Mouse (Mus musculus) CD8-positive naive resting alpha-beta T cell, adult 2 months (primary cell): ENCODE results near the gene Slco1a4.
"Not testable (repeated sequence)": the region's sequence is repeated elsewhere in the genome, so short reads cannot be mapped to it uniquely, and the experiment has no call there.

Experiments
- DNase-seq, 2 experiments: peaks; one replicate each; pipeline ENCODE4 v3.0.0; 2022; ENCODE audit warnings: low read depth in 2 of 2, low spot score in 2 of 2

Gene Slco1a4

GRCm38 (mm10) chr6:141856085-141856484 lies at the start of gene Slco1a4:
Gene Slco1a4, minus strand, starts transcription at chr6:141856199.
- no peak for DNase-seq

- no peak for DNase-seq
Observed at GRCm38 (mm10) chr6:141898197-141898596, 42.2 kb upstream of the Slco1a4 start.

GRCm38 (mm10) chr6:141889723-141890122 lies 33.7 kb upstream of the Slco1a4 start:
- no peak for DNase-seq

DNA sequence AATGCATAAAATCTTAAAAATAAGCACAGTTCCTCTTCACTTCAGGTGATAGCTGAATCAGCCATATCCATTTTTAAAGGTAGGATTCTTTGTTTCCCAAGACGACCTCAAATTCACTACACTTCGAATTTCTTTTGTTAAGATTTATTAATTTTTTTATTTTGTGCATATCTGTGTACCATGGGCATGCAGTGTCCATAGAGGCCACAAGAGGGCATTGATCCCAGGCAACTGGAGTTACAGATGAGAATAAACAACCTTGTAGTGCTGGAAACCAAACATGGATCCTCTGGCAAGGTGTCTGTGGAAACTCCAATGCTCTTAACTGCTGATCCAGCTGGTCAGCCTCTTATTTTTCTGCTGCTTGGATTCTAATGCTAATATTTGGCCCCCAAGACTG lies 32.2 kb upstream of the Slco1a4 start:
- no peak for DNase-seq

- no peak for DNase-seq
Observed at GRCm38 (mm10) chr6:141882581-141882980, 26.6 kb upstream of the Slco1a4 start.

DNA sequence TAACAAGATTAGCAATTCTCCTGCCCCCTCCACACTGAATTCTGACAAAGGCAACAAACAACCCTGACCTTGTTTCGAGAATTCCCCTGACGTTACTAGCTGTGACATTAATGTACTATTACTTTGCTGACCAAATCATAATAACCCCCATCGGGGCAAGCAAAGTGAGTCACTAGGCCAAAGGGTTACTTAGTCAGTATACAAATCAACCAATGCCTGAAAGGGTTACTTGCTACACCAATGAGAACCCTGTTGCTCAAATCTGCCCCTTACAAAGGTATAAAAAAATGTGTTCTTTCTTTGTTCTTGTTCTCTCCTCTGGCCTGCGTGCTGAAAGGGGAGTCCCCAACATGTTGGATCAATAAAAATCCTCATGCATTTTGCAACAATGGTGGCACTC lies 19.7 kb upstream of the Slco1a4 start:
- not testable (repeated sequence) for DNase-seq

DNA sequence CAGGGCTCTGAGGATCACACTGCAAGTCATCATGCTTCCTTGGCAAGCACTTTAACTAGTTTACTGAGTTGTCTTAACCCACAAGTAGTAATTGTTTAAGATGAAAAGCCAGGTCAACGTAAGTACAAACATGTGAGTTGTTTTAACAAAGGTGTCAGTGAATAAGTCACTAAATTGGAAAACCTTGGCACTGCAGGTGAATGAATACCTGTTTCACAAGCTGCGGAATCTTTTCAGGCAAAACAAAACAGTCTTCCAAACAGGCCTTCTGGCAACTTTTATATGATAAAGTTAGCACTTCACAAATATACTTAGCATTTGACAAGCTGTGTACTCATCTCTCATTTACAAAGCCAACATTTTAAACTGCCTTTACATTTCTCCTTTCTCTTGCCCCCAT lies 15.7 kb upstream of the Slco1a4 start:
- no peak for DNase-seq

DNA sequence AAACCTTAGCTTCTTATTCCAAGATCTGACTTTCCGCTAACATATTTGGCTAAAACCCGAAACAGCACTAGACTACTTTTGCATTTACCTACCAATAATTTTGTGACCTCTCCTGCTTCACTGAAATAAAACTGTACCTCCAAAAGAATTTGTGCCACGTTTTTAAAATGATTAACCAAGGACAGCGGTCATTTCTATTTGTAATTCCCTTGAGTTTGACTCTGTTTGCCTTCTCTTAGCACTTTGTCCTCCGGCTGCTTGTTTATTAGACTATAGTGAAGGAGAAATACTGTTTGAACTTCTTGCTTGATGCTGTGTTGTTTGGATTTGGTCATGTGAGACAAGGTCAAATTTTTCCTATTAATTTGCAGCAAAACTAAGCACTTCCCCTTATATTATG lies 12.7 kb upstream of the Slco1a4 start:
- DNase-seq, result no peak

GRCm38 (mm10) chr6:141866026-141866425 lies 10.0 kb upstream of the Slco1a4 start:
- DNase-seq, result no peak

DNA sequence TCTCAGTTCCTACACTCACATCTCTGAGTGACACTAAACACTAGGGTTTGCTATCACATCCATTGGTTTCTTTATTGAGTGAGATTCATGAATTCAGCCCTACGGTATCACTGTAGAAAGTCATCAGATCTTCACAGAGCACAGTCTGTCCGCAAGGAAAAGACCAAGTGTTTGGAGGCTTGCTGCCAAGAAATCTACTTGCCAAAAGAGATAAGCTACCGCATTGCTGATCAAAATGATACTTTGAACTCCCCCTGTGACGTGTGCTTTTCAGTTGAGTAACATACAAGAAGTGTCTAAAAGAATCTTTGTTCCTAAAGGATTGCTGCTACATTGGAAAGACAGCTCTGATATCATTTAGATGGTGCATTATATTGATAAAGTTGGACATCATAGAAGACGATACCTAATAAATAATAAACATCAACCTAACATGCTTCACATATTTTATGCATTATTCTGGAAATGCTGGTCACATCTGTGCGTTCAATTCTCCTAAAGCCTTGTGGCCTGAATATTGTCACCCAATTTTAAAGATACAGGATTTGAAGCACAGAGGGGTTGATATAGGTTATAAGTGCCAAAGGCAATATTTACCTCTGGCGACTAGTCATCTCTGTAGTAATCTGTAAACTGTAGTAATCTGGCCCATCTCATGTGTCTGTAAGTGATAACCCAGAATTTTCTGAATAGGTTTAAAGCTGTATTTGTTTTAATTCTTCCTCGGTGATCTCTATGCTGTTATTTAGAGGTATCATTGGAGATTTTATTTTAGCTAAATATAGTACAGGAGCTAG lies 1.9 kb upstream of the Slco1a4 start:
- no peak for DNase-seq

DNA sequence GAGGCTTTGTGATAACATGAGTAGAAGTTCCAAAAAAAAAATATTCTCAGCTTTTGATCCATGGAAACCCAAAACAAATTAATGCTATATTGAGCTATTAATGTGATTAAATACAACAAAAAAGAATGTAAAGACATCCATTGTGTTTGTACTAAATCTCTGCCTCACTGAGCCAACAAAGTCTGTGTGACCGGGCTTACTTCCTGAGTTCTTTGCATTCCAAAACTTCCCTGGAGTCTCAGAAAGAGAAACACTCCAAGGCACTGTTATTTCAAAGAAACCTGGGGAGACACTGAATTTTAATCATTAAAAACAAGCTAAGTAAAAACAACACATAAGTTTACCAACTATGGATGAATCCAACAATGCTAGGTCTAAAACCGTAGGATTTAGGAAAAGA lies 2.4 kb downstream of the Slco1a4 start:
- DNase-seq, result no peak

DNA sequence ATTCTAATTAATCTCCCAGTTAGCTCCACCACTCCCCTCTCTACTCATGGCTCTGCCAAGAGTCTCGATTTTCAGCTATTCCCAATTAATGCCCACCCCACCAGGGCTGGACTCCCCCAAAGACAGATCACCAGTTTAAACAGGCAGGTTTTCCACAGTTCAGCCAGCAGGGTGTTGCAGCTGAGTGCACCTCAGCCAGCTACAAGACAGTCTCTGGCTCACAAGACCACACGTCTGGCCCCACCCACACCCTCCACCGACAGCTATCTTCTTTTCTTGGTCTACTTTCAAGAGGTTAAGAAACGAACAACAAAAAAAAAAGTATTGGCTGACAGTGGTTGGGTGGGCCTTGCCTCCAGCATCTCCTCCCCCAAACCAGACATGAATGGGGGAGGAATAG lies 6.9 kb downstream of the Slco1a4 start:
- no peak for DNase-seq

DNA sequence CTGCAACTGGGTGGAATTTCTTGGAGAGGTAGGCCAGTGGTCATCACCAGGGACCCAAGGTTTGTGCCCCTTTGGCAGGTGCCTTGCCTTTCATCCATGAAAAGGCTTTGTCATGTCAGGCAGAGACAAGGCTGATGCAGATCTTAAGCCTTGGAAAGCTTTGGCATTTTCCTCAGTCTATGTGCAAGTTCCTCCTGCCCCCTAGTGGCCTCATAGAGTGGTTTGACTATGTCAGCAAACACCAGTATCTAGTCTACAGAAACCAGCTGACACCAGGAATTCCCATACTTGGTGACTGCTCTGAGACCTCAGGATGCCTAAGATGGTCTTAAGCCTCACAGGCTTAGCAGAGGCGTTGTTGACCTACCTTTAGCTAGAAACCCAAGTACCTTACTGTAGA lies 58.2 kb downstream of the Slco1a4 start:
- DNase-seq, result no peak

DNA sequence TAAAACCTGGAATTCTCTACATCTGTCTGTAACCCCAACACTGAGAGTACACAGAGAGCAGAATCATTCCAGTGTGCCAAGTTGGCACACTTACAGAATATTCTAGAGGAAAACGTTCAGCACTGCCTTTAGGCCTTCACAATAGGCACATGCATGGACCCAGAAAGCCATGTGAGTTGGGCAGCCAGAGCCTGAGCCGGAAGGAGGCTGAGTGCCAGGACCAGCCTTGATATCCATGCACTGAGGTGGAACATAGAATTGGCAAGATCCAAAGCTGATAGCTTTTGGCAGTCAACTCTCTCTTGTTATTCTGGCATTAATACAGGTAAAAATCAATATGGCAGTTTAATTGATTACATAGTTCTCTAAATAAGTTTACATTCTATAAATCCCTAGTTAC lies 81.5 kb downstream of the Slco1a4 start:
- no peak for DNase-seq

DNA sequence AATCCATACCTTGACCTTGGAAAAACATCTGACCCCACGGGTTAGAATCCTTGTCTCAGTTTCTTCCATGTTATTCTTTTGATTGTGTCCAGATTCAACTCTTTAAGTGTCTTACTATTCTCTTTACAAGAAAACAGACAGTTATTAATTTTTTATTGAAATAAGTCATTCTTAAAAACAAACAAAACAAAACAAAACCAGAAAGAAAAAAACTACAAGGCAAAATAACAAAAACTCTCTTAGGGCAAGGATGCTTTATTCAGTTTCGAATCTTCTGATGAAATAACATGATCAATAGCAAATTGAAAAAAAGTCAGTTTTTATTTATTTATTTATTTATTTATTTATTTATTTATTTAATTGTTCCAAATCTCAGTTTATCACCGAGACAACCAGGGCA lies 82.3 kb downstream of the Slco1a4 start, which contains the start of gene Gm5724:
TSS of gene Gm5724 (minus strand) at position 101 of the 400 bp plus-strand sequence.
- no peak for DNase-seq
